Mouse (Mus musculus): ENCODE data around the gene Axin2. TPM values are rescaled to one million over a fixed set of nuclear protein-coding genes. Genes with fewer than 3 reads are reported as not detected.
A peak's percentile ranks its signal among the peaks of the same experiment; 100 is the strongest.

Axin2 gene
- total and polyA plus RNA-seq, 3 experiments: 2.8 to 6.6 (median 3.5) TPM

GRCm38 (mm10) chr11:108909396-108910195 is 10.6 kb upstream of the Axin2 start:
- intact Hi-C loops (cut with DNase I): no loop called here
- no peak for TF ChIP-seq POLR2A (IDR thresholded peaks at IDR 0.05; ENCODE audit: insufficient read depth, low read depth, low read length)
- TF ChIP-seq EP300 (IDR thresholded peaks at IDR 0.05; ENCODE audit: insufficient read depth, low read depth, low read length): no peak
- TF ChIP-seq CTCF (IDR thresholded peaks at IDR 0.05): no peak
- Histone ChIP-seq H3K79me2 (replicated peaks; ENCODE audit: control insufficient read depth, insufficient read depth, low read length) (no peaks in the 10 kb centered on the region), H3K27me3 (ENCODE audit: control insufficient read depth, insufficient read depth, low read length) (peaks cover 4% of the 10 kb centered on the region; the same call in 1 of the 2 replicates), H3K36me3 (ENCODE audit: control insufficient read depth, insufficient read depth, low read length) (no peaks in the 10 kb centered on the region), H3K4me1 (ENCODE audit: control insufficient read depth, insufficient read depth, low read length) (peaks cover 2% of the 10 kb centered on the region; the same call in 1 of the 2 replicates), H3K27ac (no peak overlapping the region), H3K4me3 (0 out of 2 replicates have a peak overlapping the region, but pooled peaks have one; percentile 14), H3K9ac (ENCODE audit: low read depth, low read length) (no peak overlapping the region)
- WGBS: 8% methylated on average over 22 of the region's 24 CpGs
- no peak for DNase-seq

GRCm38 (mm10) chr11:108910328-108910886 is 9.7 kb upstream of the Axin2 start:
- no peaks in the 10 kb centered on the region for H3K36me3 ChIP-seq (ENCODE audit: control insufficient read depth, insufficient read depth, low read length)
- 8% methylated on average over 14 of the region's 14 CpGs for WGBS
- H3K4me3 ChIP-seq: 0 out of 2 replicates have a peak overlapping the region, but pooled peaks have one; percentile 14
- H3K27me3 ChIP-seq (ENCODE audit: control insufficient read depth, insufficient read depth, low read length): peaks cover 4% of the 10 kb centered on the region; the same call in 1 of the 2 replicates
- intact Hi-C loops (cut with DNase I): no loop called here
- no peak for DNase-seq
- no peaks in the 10 kb centered on the region for H3K79me2 ChIP-seq (replicated peaks; ENCODE audit: control insufficient read depth, insufficient read depth, low read length)
- peaks cover 2% of the 10 kb centered on the region; the same call in 1 of the 2 replicates for H3K4me1 ChIP-seq (ENCODE audit: control insufficient read depth, insufficient read depth, low read length)
- TF ChIP-seq CTCF (IDR thresholded peaks at IDR 0.05) (no peak), POLR2A (IDR thresholded peaks at IDR 0.05; ENCODE audit: insufficient read depth, low read depth, low read length) (no peak)
- no peak overlapping the region for H3K27ac ChIP-seq
- H3K9ac ChIP-seq (ENCODE audit: low read depth, low read length): no peak overlapping the region

- WGBS: 31% methylated on average over 7 of the region's 7 CpGs
- no peak overlapping the region for H3K27ac ChIP-seq
- peaks cover 4% of the 10 kb centered on the region; the same call in 1 of the 2 replicates for H3K27me3 ChIP-seq (ENCODE audit: control insufficient read depth, insufficient read depth, low read length)
- peaks cover 2% of the 10 kb centered on the region; the same call in 1 of the 2 replicates for H3K4me1 ChIP-seq (ENCODE audit: control insufficient read depth, insufficient read depth, low read length)
- no peaks in the 10 kb centered on the region for H3K36me3 ChIP-seq (ENCODE audit: control insufficient read depth, insufficient read depth, low read length)
- no peak for DNase-seq
- H3K9ac ChIP-seq (ENCODE audit: low read depth, low read length): no peak overlapping the region
- intact Hi-C loops (cut with DNase I): no loop called here
- H3K4me3 ChIP-seq: no peak overlapping the region
- TF ChIP-seq POLR2A (IDR thresholded peaks at IDR 0.05; ENCODE audit: insufficient read depth, low read depth, low read length): no peak
- TF ChIP-seq EP300 (IDR thresholded peaks at IDR 0.05; ENCODE audit: insufficient read depth, low read depth, low read length): no peak
- no peak for TF ChIP-seq CTCF (IDR thresholded peaks at IDR 0.05)
- no peaks in the 10 kb centered on the region for H3K79me2 ChIP-seq (replicated peaks; ENCODE audit: control insufficient read depth, insufficient read depth, low read length)
Observed at GRCm38 (mm10) chr11:108910903-108911302, 9.2 kb upstream of the Axin2 start.

- TF ChIP-seq CTCF (IDR thresholded peaks at IDR 0.05) (no peak), POLR2A (IDR thresholded peaks at IDR 0.05; ENCODE audit: insufficient read depth, low read depth, low read length) (no peak), EP300 (IDR thresholded peaks at IDR 0.05; ENCODE audit: insufficient read depth, low read depth, low read length) (no peak)
- H3K27me3 ChIP-seq (ENCODE audit: control insufficient read depth, insufficient read depth, low read length): peaks cover 4% of the 10 kb centered on the region; the same call in 1 of the 2 replicates
- peaks cover 2% of the 10 kb centered on the region; the same call in 1 of the 2 replicates for H3K4me1 ChIP-seq (ENCODE audit: control insufficient read depth, insufficient read depth, low read length)
- H3K4me3 ChIP-seq: no peak overlapping the region
- intact Hi-C loops (cut with DNase I): no loop called here
- H3K36me3 ChIP-seq (ENCODE audit: control insufficient read depth, insufficient read depth, low read length): no peaks in the 10 kb centered on the region
- 90% methylated on average over 12 of the region's 12 CpGs for WGBS
- no peak for DNase-seq
- no peak overlapping the region for H3K27ac ChIP-seq
- H3K79me2 ChIP-seq (replicated peaks; ENCODE audit: control insufficient read depth, insufficient read depth, low read length): no peaks in the 10 kb centered on the region
- H3K9ac ChIP-seq (ENCODE audit: low read depth, low read length): no peak overlapping the region
Observed at GRCm38 (mm10) chr11:108912174-108912573, 8.0 kb upstream of the Axin2 start.

- Histone ChIP-seq H3K79me2 (replicated peaks; ENCODE audit: control insufficient read depth, insufficient read depth, low read length) (no peaks in the 10 kb centered on the region), H3K4me3 (no peak overlapping the region), H3K27me3 (ENCODE audit: control insufficient read depth, insufficient read depth, low read length) (no peaks in the 10 kb centered on the region), H3K36me3 (ENCODE audit: control insufficient read depth, insufficient read depth, low read length) (no peaks in the 10 kb centered on the region), H3K27ac (no peak overlapping the region), H3K4me1 (ENCODE audit: control insufficient read depth, insufficient read depth, low read length) (no peaks in the 10 kb centered on the region), H3K9ac (ENCODE audit: low read depth, low read length) (no peak overlapping the region)
- TF ChIP-seq CTCF (IDR thresholded peaks at IDR 0.05) (no peak), EP300 (IDR thresholded peaks at IDR 0.05; ENCODE audit: insufficient read depth, low read depth, low read length) (no peak), POLR2A (IDR thresholded peaks at IDR 0.05; ENCODE audit: insufficient read depth, low read depth, low read length) (no peak)
- intact Hi-C loops (cut with DNase I): no loop called here
- WGBS: 11% methylated on average over 12 of the region's 12 CpGs
- peak in 1 of 2 experiments; percentile 33 for DNase-seq
Observed at GRCm38 (mm10) chr11:108917422-108918324, 2.5 kb upstream of the Axin2 start.

All from heart, adult 2 months (tissue).